Mouse (Mus musculus): Measurements from ENCODE around the gene Ccnd3. TPM values are rescaled to one million over a fixed set of nuclear protein-coding genes. Genes with fewer than 3 reads are reported as not detected.

Ccnd3 gene
- polyA plus RNA-seq, 1 experiment from 2014 or later: 394 TPM

GRCm38 (mm10) chr17:47567271-47567670 is 62.4 kb downstream of the Ccnd3 start:
- Histone ChIP-seq H3K27ac (peak overlapping the region; percentile 8; the same call in 1 of the 2 replicates), H3K4me1 (replicated peaks) (no peaks in the 10 kb centered on the region), H3K27me3 (replicated peaks) (no peaks in the 10 kb centered on the region), H3K9ac (no peak overlapping the region), H3K4me3 (replicated peaks) (no peak overlapping the region), H3K9me3 (no peaks in the 10 kb centered on the region), H3K36me3 (no peaks in the 10 kb centered on the region), H3K4me2 (replicated peaks) (no peak overlapping the region)
- 55% methylated on average over 3 of the region's 3 CpGs for WGBS
- no peak for ATAC-seq

GRCm38 (mm10) chr17:47568389-47568788 is 63.5 kb downstream of the Ccnd3 start:
- H3K4me1 ChIP-seq (replicated peaks): no peaks in the 10 kb centered on the region
- H3K27me3 ChIP-seq (replicated peaks): no peaks in the 10 kb centered on the region
- H3K9ac ChIP-seq: no peak overlapping the region
- H3K36me3 ChIP-seq: no peaks in the 10 kb centered on the region
- WGBS: 90% methylated on average over 3 of the region's 3 CpGs
- H3K27ac ChIP-seq: no peak overlapping the region
- no peaks in the 10 kb centered on the region for H3K9me3 ChIP-seq
- H3K4me2 ChIP-seq (replicated peaks): no peak overlapping the region
- no peak; the same call in 1 of the 2 replicates for ATAC-seq
- no peak overlapping the region for H3K4me3 ChIP-seq (replicated peaks)

- WGBS: 83% methylated on average over 10 of the region's 10 CpGs
- Histone ChIP-seq H3K36me3 (no peaks in the 10 kb centered on the region), H3K4me1 (replicated peaks) (no peaks in the 10 kb centered on the region), H3K27me3 (replicated peaks) (no peaks in the 10 kb centered on the region), H3K9ac (no peak overlapping the region), H3K4me2 (replicated peaks) (no peak overlapping the region), H3K27ac (no peak overlapping the region), H3K9me3 (no peaks in the 10 kb centered on the region), H3K4me3 (replicated peaks) (no peak overlapping the region)
- ATAC-seq: no peak
Observed at GRCm38 (mm10) chr17:47568951-47569527, 64.2 kb downstream of the Ccnd3 start.

GRCm38 (mm10) chr17:47571621-47572020 is 66.8 kb downstream of the Ccnd3 start:
- no peak overlapping the region for H3K27ac ChIP-seq
- no peak for ATAC-seq
- H3K4me3 ChIP-seq (replicated peaks): no peak overlapping the region
- H3K4me2 ChIP-seq (replicated peaks): no peak overlapping the region
- no peaks in the 10 kb centered on the region for H3K27me3 ChIP-seq (replicated peaks)
- H3K9me3 ChIP-seq: no peaks in the 10 kb centered on the region
- H3K36me3 ChIP-seq: no peaks in the 10 kb centered on the region
- H3K9ac ChIP-seq: no peak overlapping the region
- 54% methylated on average over 7 of the region's 7 CpGs for WGBS
- H3K4me1 ChIP-seq (replicated peaks): no peaks in the 10 kb centered on the region

- no peak for ATAC-seq
- no peak overlapping the region for H3K27ac ChIP-seq
- no peaks in the 10 kb centered on the region for H3K9me3 ChIP-seq
Observed at GRCm38 (mm10) chr17:47572436-47572835, 67.6 kb downstream of the Ccnd3 start.

GRCm38 (mm10) chr17:47574028-47574427 is 69.2 kb downstream of the Ccnd3 start:
- H3K27me3 ChIP-seq (replicated peaks): no peaks in the 10 kb centered on the region
- no peak overlapping the region for H3K27ac ChIP-seq
- no peaks in the 10 kb centered on the region for H3K36me3 ChIP-seq
- H3K4me3 ChIP-seq (replicated peaks): no peak overlapping the region
- H3K9me3 ChIP-seq: no peaks in the 10 kb centered on the region
- 64% methylated on average over 8 of the region's 8 CpGs for WGBS
- no peaks in the 10 kb centered on the region for H3K4me1 ChIP-seq (replicated peaks)
- no peak overlapping the region for H3K9ac ChIP-seq
- no peak for ATAC-seq
- no peak overlapping the region for H3K4me2 ChIP-seq (replicated peaks)

More at GRCm38 (mm10) chr17:47572436-47572835, 67.6 kb downstream of the Ccnd3 start:
- Histone ChIP-seq H3K9ac (no peak overlapping the region), H3K4me1 (replicated peaks) (no peaks in the 10 kb centered on the region), H3K4me2 (replicated peaks) (no peak overlapping the region), H3K27me3 (replicated peaks) (no peaks in the 10 kb centered on the region), H3K4me3 (replicated peaks) (no peak overlapping the region), H3K36me3 (no peaks in the 10 kb centered on the region)

- Histone ChIP-seq H3K36me3 (no peaks in the 10 kb centered on the region), H3K27ac (no peak overlapping the region), H3K4me2 (replicated peaks) (no peak overlapping the region), H3K27me3 (replicated peaks) (no peaks in the 10 kb centered on the region), H3K4me1 (replicated peaks) (no peaks in the 10 kb centered on the region), H3K9me3 (no peaks in the 10 kb centered on the region), H3K9ac (no peak overlapping the region), H3K4me3 (replicated peaks) (no peak overlapping the region)
- WGBS: 67% methylated on average over 11 of the region's 11 CpGs
- no peak for ATAC-seq
Observed at GRCm38 (mm10) chr17:47574830-47575229, 70.0 kb downstream of the Ccnd3 start.

GRCm38 (mm10) chr17:47578655-47579054 is 73.8 kb downstream of the Ccnd3 start:
- no peaks in the 10 kb centered on the region for H3K27me3 ChIP-seq (replicated peaks)
- H3K4me1 ChIP-seq (replicated peaks): no peaks in the 10 kb centered on the region
- no peak for ATAC-seq
- no peak overlapping the region for H3K4me3 ChIP-seq (replicated peaks)
- WGBS: 81% methylated on average over 6 of the region's 6 CpGs
- H3K9ac ChIP-seq: no peak overlapping the region
- H3K36me3 ChIP-seq: no peaks in the 10 kb centered on the region
- no peaks in the 10 kb centered on the region for H3K9me3 ChIP-seq
- H3K4me2 ChIP-seq (replicated peaks): no peak overlapping the region
- H3K27ac ChIP-seq: no peak overlapping the region

- H3K9me3 ChIP-seq: no peaks in the 10 kb centered on the region
- no peaks in the 10 kb centered on the region for H3K4me1 ChIP-seq (replicated peaks)
- no peak overlapping the region for H3K9ac ChIP-seq
- no peaks in the 10 kb centered on the region for H3K27me3 ChIP-seq (replicated peaks)
- no peak overlapping the region for H3K27ac ChIP-seq
- H3K36me3 ChIP-seq: no peaks in the 10 kb centered on the region
- 79% methylated on average over 4 of the region's 4 CpGs for WGBS
- H3K4me2 ChIP-seq (replicated peaks): no peak overlapping the region
- ATAC-seq: no peak
- H3K4me3 ChIP-seq (replicated peaks): no peak overlapping the region
Observed at GRCm38 (mm10) chr17:47580962-47581361, 76.1 kb downstream of the Ccnd3 start.

- 81% methylated on average over 8 of the region's 8 CpGs for WGBS
Observed at GRCm38 (mm10) chr17:47588517-47588916, 83.7 kb downstream of the Ccnd3 start.

GRCm38 (mm10) chr17:47591073-47591472 is 86.2 kb downstream of the Ccnd3 start:
- peaks cover 7% of the 10 kb centered on the region for H3K4me1 ChIP-seq (replicated peaks)
- no peak overlapping the region for H3K4me2 ChIP-seq (replicated peaks)
- H3K36me3 ChIP-seq: no peaks in the 10 kb centered on the region
- ATAC-seq: no peak
- H3K4me3 ChIP-seq (replicated peaks): no peak overlapping the region
- H3K27ac ChIP-seq: no peak overlapping the region
- no peak overlapping the region for H3K9ac ChIP-seq
- H3K9me3 ChIP-seq: no peaks in the 10 kb centered on the region
- WGBS: 73% methylated on average over 3 of the region's 3 CpGs
- H3K27me3 ChIP-seq (replicated peaks): no peaks in the 10 kb centered on the region

More at GRCm38 (mm10) chr17:47588517-47588916, 83.7 kb downstream of the Ccnd3 start:
- Histone ChIP-seq H3K9ac (no peak overlapping the region), H3K27ac (no peak overlapping the region), H3K4me1 (replicated peaks) (peaks cover 5% of the 10 kb centered on the region; the same call in 1 of the 2 replicates), H3K9me3 (no peaks in the 10 kb centered on the region), H3K27me3 (replicated peaks) (no peaks in the 10 kb centered on the region), H3K4me3 (replicated peaks) (no peak overlapping the region), H3K36me3 (no peaks in the 10 kb centered on the region), H3K4me2 (replicated peaks) (no peak overlapping the region)
- ATAC-seq: no peak

- peak overlapping the region; percentile 89 for H3K9ac ChIP-seq
- peak overlapping the region; percentile 94 for H3K4me3 ChIP-seq (replicated peaks)
- peaks cover 6% of the 10 kb centered on the region for H3K36me3 ChIP-seq
- peak overlapping the region; percentile 79 for H3K4me2 ChIP-seq (replicated peaks)
- H3K27me3 ChIP-seq (replicated peaks): no peaks in the 10 kb centered on the region
- H3K27ac ChIP-seq: peak overlapping the region; percentile 96
- peak; percentile 84 for ATAC-seq
- WGBS: under 1% methylated on average over 63 of the region's 63 CpGs
- H3K4me1 ChIP-seq (replicated peaks): peaks cover 28% of the 10 kb centered on the region
- H3K9me3 ChIP-seq: no peaks in the 10 kb centered on the region
Observed at GRCm38 (mm10) chr17:47593215-47593853, 88.5 kb downstream of the Ccnd3 start.

GRCm38 (mm10) chr17:47593854-47594182 is 89.0 kb downstream of the Ccnd3 start:
- Histone ChIP-seq H3K36me3 (peaks cover 10% of the 10 kb centered on the region), H3K4me2 (replicated peaks) (peak overlapping the region; percentile 79), H3K27me3 (replicated peaks) (no peaks in the 10 kb centered on the region), H3K9me3 (no peaks in the 10 kb centered on the region), H3K9ac (peak overlapping the region; percentile 89), H3K27ac (peak overlapping the region; percentile 96), H3K4me1 (replicated peaks) (peaks cover 31% of the 10 kb centered on the region), H3K4me3 (replicated peaks) (peak overlapping the region; percentile 94)
- ATAC-seq: no peak
- WGBS: under 1% methylated on average over 13 of the region's 13 CpGs

All from intestine, embryonic 15.5 days (tissue).